Mouse (Mus musculus) ES-Bruce4 (cell line): ENCODE data around the gene Pde1a. TPM values are rescaled to one million over a fixed set of nuclear protein-coding genes. Genes with fewer than 3 reads are reported as not detected.

Source experiments
- H3K27ac ChIP-seq: 2 replicates; pipeline ENCODE4 v1.5.1; 2012; ENCODE audit warnings: low read length, inconsistent platforms; ENCODE audit not compliant: insufficient read depth
- H3K27me3 ChIP-seq: 2 replicates; pipeline ENCODE4 v1.6.1; 2012; ENCODE audit warnings: mild to moderate bottlenecking, low read length, inconsistent platforms; ENCODE audit not compliant: control insufficient read depth, poor library complexity, insufficient read depth, severe bottlenecking
- H3K36me3 ChIP-seq: 2 replicates; pipeline ENCODE4 v1.6.1; 2012; ENCODE audit warnings: inconsistent platforms, mild to moderate bottlenecking, low read length, moderate library complexity; ENCODE audit not compliant: control insufficient read depth, poor library complexity, insufficient read depth, severe bottlenecking
- H3K4me1 ChIP-seq: one replicate; pipeline ENCODE4 v1.8.1; 2011; ENCODE audit warnings: low read length; ENCODE audit not compliant: control insufficient read depth, insufficient read depth
- H3K4me3 ChIP-seq: 2 replicates; pipeline ENCODE4 v1.5.1; 2011; ENCODE audit warnings: low read depth, mild to moderate bottlenecking, low read length
- H3K9ac ChIP-seq: 2 replicates; pipeline ENCODE4 v1.6.1; 2012; ENCODE audit warnings: low read depth, mild to moderate bottlenecking, inconsistent platforms; ENCODE audit not compliant: poor library complexity, severe bottlenecking
- H3K9me3 ChIP-seq: replicated peaks from 2 replicates; pipeline ENCODE4 v1.6.1; 2012; ENCODE audit warnings: mild to moderate bottlenecking, low read length, inconsistent platforms; ENCODE audit not compliant: control insufficient read depth, poor library complexity, insufficient read depth, severe bottlenecking
- CTCF ChIP-seq: IDR thresholded peaks from one replicate; pipeline ENCODE4 v1.8.1; 2011; ENCODE audit warnings: low read depth, low read length
- EP300 ChIP-seq: IDR thresholded peaks from 2 replicates; pipeline ENCODE4 v1.6.1; 2011; ENCODE audit warnings: low read depth, low read length; ENCODE audit not compliant: insufficient read depth
- POLR2A ChIP-seq: IDR thresholded peaks from one replicate; pipeline ENCODE4 v1.8.1; 2011; ENCODE audit warnings: low read length; ENCODE audit not compliant: insufficient read depth
- polyA plus RNA-seq: library from polyadenylated mRNA; stranded (reverse); fragments of >200 nt; gene quantifications from 2 replicates; pipeline ENCODE4 v1.2.4, GENCODE M21; 2011; ENCODE audit warnings: low read depth; ENCODE audit not compliant: missing spikeins, insufficient read depth, insufficient read length

Gene Pde1a
- polyA plus RNA-seq, 1 experiment, result 2.1 TPM

DNA sequence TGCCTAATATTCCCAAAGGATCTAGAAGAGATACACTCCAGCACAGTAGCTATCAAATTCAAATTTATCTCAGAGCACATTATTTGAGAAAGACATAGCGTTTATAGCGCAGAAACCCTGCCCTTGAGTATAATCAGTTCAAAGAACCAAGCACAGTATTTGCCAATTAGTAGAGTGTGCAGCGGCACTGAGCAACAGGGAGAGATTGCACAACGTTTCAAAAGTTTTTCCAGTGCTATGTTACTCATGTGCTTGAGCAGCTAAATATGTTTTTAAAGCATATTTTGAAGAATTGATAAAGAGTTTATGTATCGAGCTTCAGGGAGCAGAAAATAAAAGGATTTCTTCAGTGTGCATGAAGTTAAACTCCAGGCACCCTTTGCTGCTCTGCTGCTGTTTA lies 91.3 kb downstream of the Pde1a start:
- Histone ChIP-seq H3K27ac (no peak overlapping the region), H3K4me1 (no peaks in the 10 kb centered on the region), H3K9me3 (no peaks in the 10 kb centered on the region), H3K4me3 (no peak overlapping the region), H3K27me3 (no peaks in the 10 kb centered on the region), H3K9ac (no peak overlapping the region), H3K36me3 (no peaks in the 10 kb centered on the region)
- no peak for TF ChIP-seq CTCF
- no peak for TF ChIP-seq POLR2A

DNA sequence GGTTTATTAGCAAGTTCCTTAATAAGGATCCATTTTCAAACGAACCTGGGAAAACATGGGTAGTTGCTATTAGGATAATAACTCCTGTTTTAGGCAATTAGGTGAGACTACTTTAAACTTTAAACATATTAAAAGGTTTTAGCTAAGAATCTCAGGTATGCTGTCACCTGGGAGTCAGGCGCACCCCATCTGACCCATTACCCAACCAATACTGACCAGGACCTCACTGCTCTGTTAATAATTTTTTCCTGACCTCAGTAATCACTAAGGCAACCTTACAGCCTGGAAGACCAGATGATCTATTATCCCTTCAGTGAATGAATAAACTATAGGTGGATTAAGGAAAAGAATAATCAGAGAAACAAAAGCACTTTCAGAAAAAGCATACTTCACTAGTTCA lies 100.2 kb downstream of the Pde1a start:
- H3K4me3 ChIP-seq, result no peak overlapping the region
- H3K9me3 ChIP-seq, result no peaks in the 10 kb centered on the region
- no peaks in the 10 kb centered on the region for H3K36me3 ChIP-seq
- 0 out of 2 replicates have a peak, but pooled peaks cover 1% of the 10 kb centered on the region for H3K27me3 ChIP-seq
- H3K9ac ChIP-seq, result no peak overlapping the region
- H3K4me1 ChIP-seq, result no peaks in the 10 kb centered on the region
- TF ChIP-seq CTCF (no peak), EP300 (no peak), POLR2A (no peak)
- H3K27ac ChIP-seq, result no peak overlapping the region

DNA sequence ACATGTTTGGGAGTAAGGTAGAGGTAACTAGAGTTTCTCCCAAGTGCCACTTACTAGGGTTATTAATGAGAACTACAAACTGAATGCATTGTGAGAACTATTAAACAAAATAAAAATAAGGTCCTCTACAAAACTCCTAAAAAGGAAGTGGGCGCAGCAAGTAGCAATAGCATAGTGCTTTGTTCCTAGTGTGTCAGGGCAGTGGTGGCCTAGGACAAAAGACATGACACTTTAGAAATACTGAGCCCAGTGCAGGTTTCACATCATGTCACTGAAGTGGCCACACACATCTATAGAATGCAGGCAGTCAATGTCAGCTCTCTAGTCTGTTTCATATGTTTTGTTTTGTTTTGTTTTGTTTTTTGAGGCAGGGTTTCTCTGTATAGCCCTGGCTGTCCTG lies 103.2 kb downstream of the Pde1a start:
- Histone ChIP-seq H3K4me1 (no peaks in the 10 kb centered on the region), H3K4me3 (no peak overlapping the region), H3K27me3 (0 out of 2 replicates have a peak, but pooled peaks cover 1% of the 10 kb centered on the region), H3K36me3 (no peaks in the 10 kb centered on the region), H3K9me3 (no peaks in the 10 kb centered on the region), H3K9ac (no peak overlapping the region), H3K27ac (no peak overlapping the region)
- TF ChIP-seq POLR2A, result no peak
- no peak for TF ChIP-seq CTCF
- no peak for TF ChIP-seq EP300

DNA sequence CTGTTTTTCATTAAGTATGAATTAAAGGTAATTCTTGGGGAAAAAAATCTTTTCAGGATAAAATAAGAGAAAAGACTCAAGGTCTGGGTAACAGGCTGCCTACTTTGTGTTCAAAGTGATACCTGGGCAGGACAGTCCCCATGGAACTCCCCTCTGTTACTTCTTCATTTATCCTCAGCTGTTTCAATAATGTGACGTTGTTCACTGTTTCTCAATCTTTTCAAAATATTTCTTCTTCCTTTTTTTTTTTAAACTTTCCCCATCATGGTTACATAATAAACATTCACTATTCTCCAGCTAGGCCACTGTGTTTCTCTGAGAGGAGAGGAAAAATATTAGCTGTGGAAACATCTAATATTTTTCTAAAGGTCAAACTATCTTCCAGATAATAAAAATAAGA lies 103.7 kb downstream of the Pde1a start:
- no peak for TF ChIP-seq POLR2A
- no peak for TF ChIP-seq CTCF
- TF ChIP-seq EP300, result no peak
- Histone ChIP-seq H3K9ac (no peak overlapping the region), H3K27me3 (0 out of 2 replicates have a peak, but pooled peaks cover 1% of the 10 kb centered on the region), H3K27ac (no peak overlapping the region), H3K9me3 (no peaks in the 10 kb centered on the region), H3K4me1 (no peaks in the 10 kb centered on the region), H3K36me3 (no peaks in the 10 kb centered on the region), H3K4me3 (no peak overlapping the region)

DNA sequence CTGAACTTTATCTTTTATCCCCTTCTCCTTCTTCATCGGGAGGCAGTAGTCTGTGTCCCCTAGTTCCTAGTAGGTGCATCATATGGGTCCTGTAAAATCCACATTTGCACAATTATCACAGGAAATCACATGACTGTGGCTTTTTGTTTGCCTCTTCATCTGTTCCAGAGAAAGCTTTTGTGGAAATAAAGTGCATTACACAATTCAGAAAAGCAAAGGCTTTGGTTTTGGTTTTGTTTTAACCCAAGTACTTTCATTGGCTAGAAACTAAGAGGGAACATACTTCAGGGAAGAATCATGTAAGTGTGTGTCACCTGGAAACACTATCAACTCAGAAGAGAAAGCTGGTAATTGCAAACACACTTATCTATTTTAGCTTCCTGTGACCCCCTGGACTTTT lies 104.2 kb downstream of the Pde1a start:
- Histone ChIP-seq H3K9me3 (no peaks in the 10 kb centered on the region), H3K27ac (no peak overlapping the region), H3K36me3 (no peaks in the 10 kb centered on the region), H3K27me3 (0 out of 2 replicates have a peak, but pooled peaks cover 1% of the 10 kb centered on the region), H3K9ac (no peak overlapping the region), H3K4me1 (no peaks in the 10 kb centered on the region), H3K4me3 (no peak overlapping the region)
- TF ChIP-seq POLR2A (no peak), CTCF (no peak), EP300 (no peak)

DNA sequence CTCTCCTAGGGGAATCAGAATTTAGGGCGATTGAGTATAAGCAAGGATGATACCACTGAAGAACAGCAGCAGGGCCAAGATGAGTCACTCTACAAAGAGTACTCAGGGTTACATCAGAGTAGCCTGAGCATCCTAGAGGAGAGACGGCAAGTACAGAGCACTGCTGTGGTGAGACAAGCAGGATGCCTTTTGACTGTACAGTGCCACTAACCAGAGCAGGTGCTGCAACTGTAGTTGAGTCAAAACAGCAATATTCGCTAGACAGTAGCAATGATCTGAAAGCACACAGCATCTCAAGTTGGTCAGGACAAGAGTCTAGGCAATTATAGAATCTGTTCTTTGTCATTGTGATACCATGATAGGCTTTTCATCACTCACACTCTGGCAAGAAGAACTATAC lies 115.1 kb downstream of the Pde1a start:
- Histone ChIP-seq H3K4me3 (no peak overlapping the region), H3K4me1 (no peaks in the 10 kb centered on the region), H3K9me3 (no peaks in the 10 kb centered on the region), H3K27ac (no peak overlapping the region), H3K36me3 (no peaks in the 10 kb centered on the region), H3K9ac (no peak overlapping the region), H3K27me3 (no peaks in the 10 kb centered on the region)
- TF ChIP-seq POLR2A (no peak), CTCF (no peak), EP300 (no peak)
